Mouse (Mus musculus): ENCODE data around the gene Nynrin. TPM values are rescaled to one million over a fixed set of nuclear protein-coding genes. Genes with fewer than 3 reads are reported as not detected.

Nynrin gene
- total RNA-seq, 1 experiment, result 7.1 TPM

DNA sequence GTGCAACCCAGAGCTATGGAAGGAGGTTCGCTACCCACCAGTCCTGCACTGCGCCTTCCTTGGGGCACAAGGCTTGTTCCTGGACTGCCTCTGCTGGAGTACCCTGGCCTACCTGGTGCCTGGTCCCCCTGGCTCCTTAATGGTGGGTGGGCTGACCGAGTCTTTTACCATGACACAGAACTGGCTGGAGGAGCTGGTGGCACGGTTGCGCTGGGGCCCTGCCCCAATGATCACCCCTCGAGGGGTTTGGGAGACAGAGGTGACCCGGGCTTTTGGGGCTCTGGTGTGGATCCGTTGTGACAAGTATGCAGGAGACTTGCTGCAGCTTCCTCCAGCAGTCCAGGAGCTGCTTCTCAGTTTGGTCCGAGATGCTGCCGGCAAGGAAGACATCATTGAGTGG lies 9.2 kb downstream of the Nynrin start:
- in situ Hi-C loops (cut with MboI; ENCODE audit: low sequenced_read_pairs in 2 of 2, unreplicated experiment in 2 of 2), result no loop called here
- no peaks in the 10 kb centered on the region for H3K9me3 ChIP-seq (ENCODE audit: control insufficient read depth, insufficient read depth, low read depth, low read length)
- peak overlapping the region; percentile 10 to 61; a peak in 2 of 4 replicates for H3K4me3 ChIP-seq (ENCODE audit: insufficient read depth in 1 of 2, low read depth in 1 of 2, low read length in 2 of 2, poor library complexity in 1 of 2, severe bottlenecking in 1 of 2)
- no peak overlapping the region for H3K27ac ChIP-seq (ENCODE audit: insufficient read depth, low read depth, low read length, poor library complexity, severe bottlenecking)
- H3K4me1 ChIP-seq (ENCODE audit: control insufficient read depth in 2 of 2, insufficient read depth in 2 of 2, low read length in 2 of 2, poor library complexity in 1 of 2), result peaks cover 4 to 6% of the 10 kb centered on the region in 2 experiments; a peak in 3 of 4 replicates
- peaks cover 17% of the 10 kb centered on the region for H3K36me3 ChIP-seq (ENCODE audit: control insufficient read depth, insufficient read depth, low read length, poor library complexity, severe bottlenecking)
- peak overlapping the region; percentile 3; the same call in 1 of the 2 replicates for H3K9ac ChIP-seq (ENCODE audit: insufficient read depth, low read depth, low read length, poor library complexity, severe bottlenecking)
- DNase-seq (ENCODE audit: low read depth, low spot score), result no peak
- TF ChIP-seq MAFK (IDR thresholded peaks at IDR 0.05; ENCODE audit: insufficient read depth, low read depth, low read length) (no peak), HCFC1 (IDR thresholded peaks at IDR 0.05; ENCODE audit: borderline replicate concordance, insufficient read depth, low read length) (no peak), CHD2 (IDR thresholded peaks at IDR 0.05; ENCODE audit: low read depth, low read length) (no peak), ZNF384 (IDR thresholded peaks at IDR 0.05; ENCODE audit: low read depth, low read length) (no peak), ZC3H11A (IDR thresholded peaks at IDR 0.05; ENCODE audit: borderline replicate concordance, low read depth, low read length) (no peak)

- Histone ChIP-seq H3K4me1 (ENCODE audit: control insufficient read depth in 2 of 2, insufficient read depth in 2 of 2, low read length in 2 of 2, poor library complexity in 1 of 2) (peaks cover 4 to 6% of the 10 kb centered on the region in 2 experiments; a peak in 3 of 4 replicates), H3K9ac (ENCODE audit: insufficient read depth, low read depth, low read length, poor library complexity, severe bottlenecking) (peak overlapping the region; percentile 3; the same call in 1 of the 2 replicates), H3K36me3 (ENCODE audit: control insufficient read depth, insufficient read depth, low read length, poor library complexity, severe bottlenecking) (peaks cover 17% of the 10 kb centered on the region), H3K27ac (ENCODE audit: insufficient read depth, low read depth, low read length, poor library complexity, severe bottlenecking) (no peak overlapping the region), H3K4me3 (ENCODE audit: insufficient read depth in 1 of 2, low read depth in 1 of 2, low read length in 2 of 2, poor library complexity in 1 of 2, severe bottlenecking in 1 of 2) (peak overlapping the region; percentile 10 to 61), H3K9me3 (ENCODE audit: control insufficient read depth, insufficient read depth, low read depth, low read length) (no peaks in the 10 kb centered on the region)
- peak; percentile 78 for DNase-seq (ENCODE audit: low read depth, low spot score)
- TF ChIP-seq HCFC1 (IDR thresholded peaks at IDR 0.05; ENCODE audit: borderline replicate concordance, insufficient read depth, low read length) (no peak; the same call in 1 of the 2 replicates), ZC3H11A (IDR thresholded peaks at IDR 0.05; ENCODE audit: borderline replicate concordance, low read depth, low read length) (peak; percentile 58; the same call in 1 of the 2 replicates)
- in situ Hi-C loops (cut with MboI; ENCODE audit: low sequenced_read_pairs in 2 of 2, unreplicated experiment in 2 of 2), result no loop called here
Measured at GRCm38 (mm10) chr14:55863773-55864172, 10.0 kb downstream of the Nynrin start.

DNA sequence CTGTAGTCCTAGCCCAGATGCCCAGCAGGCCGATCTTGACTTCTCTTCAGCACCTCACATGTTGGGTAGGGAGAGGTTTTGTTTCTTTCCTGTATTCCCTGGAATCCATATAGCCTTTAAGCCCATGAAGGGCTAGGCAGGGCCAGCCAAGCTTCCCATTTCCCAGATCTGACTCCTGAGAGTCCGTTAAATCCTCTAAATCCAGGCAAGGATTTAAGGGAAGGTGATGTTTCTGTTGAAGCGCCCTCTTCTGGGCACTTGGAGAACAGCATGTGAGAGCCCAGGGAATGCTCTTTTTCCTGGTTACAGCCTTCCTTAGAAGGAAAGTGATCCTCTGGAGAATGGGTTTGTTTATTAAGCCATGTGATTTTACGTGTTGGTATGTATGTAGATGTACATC lies 13.2 kb downstream of the Nynrin start:
- Histone ChIP-seq H3K4me3 (ENCODE audit: insufficient read depth in 1 of 2, low read depth in 1 of 2, low read length in 2 of 2, poor library complexity in 1 of 2, severe bottlenecking in 1 of 2) (no peak overlapping the region), H3K36me3 (ENCODE audit: control insufficient read depth, insufficient read depth, low read length, poor library complexity, severe bottlenecking) (peaks cover 37% of the 10 kb centered on the region), H3K9ac (ENCODE audit: insufficient read depth, low read depth, low read length, poor library complexity, severe bottlenecking) (no peak overlapping the region), H3K4me1 (ENCODE audit: control insufficient read depth in 2 of 2, insufficient read depth in 2 of 2, low read length in 2 of 2, poor library complexity in 1 of 2) (peaks cover 4 to 8% of the 10 kb centered on the region in 2 experiments; a peak in 3 of 4 replicates), H3K27ac (ENCODE audit: insufficient read depth, low read depth, low read length, poor library complexity, severe bottlenecking) (no peak overlapping the region), H3K9me3 (ENCODE audit: control insufficient read depth, insufficient read depth, low read depth, low read length) (no peaks in the 10 kb centered on the region)
- DNase-seq (ENCODE audit: low read depth, low spot score), result peak; percentile 63
- TF ChIP-seq MAFK (IDR thresholded peaks at IDR 0.05; ENCODE audit: insufficient read depth, low read depth, low read length) (no peak), HCFC1 (IDR thresholded peaks at IDR 0.05; ENCODE audit: borderline replicate concordance, insufficient read depth, low read length) (no peak), ZC3H11A (IDR thresholded peaks at IDR 0.05; ENCODE audit: borderline replicate concordance, low read depth, low read length) (peak; percentile 13; the same call in 1 of the 2 replicates), CHD2 (IDR thresholded peaks at IDR 0.05; ENCODE audit: low read depth, low read length) (no peak), ZNF384 (IDR thresholded peaks at IDR 0.05; ENCODE audit: low read depth, low read length) (no peak)
- in situ Hi-C loops (cut with MboI; ENCODE audit: low sequenced_read_pairs in 2 of 2, unreplicated experiment in 2 of 2), result no loop called here

DNA sequence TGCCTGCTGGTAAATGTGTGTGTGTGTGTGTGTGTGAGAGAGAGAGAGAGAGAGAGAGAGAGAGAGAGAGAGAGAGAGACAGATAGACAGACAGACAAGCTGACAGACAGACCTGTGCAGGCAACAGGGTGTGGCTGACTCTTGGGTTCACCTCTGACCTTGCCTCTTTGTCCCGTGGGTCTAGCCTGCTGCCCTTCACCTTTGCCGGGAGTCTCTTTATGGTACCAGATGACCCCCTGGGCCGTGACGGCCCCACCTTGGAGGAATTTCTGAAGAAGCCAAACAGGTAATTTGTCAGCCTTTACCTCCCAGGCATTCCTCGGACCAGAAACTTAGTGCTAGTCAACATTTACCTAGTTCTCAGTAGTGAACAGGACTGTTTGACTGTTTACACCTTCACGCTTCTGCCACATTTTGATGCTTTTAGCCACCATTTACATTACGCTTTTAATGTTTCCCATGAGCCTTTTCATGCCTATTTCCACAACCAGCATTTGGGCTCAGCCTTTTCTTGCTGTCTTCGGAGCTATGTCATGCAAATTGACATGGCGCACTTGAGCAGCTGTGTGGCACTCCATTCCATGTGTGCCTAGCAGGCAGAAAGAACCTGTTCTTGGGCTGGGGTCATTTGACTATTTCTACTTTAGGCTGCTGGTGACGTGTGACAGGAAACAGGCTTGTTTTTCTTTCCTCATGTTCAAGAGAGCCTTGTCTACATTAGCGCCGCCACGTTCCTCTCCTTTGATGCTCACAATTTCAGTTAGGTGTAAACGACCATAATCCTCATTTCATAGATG lies 14.6 kb downstream of the Nynrin start:
- Histone ChIP-seq H3K4me1 (ENCODE audit: control insufficient read depth in 2 of 2, insufficient read depth in 2 of 2, low read length in 2 of 2, poor library complexity in 1 of 2) (peaks cover 1 to 7% of the 10 kb centered on the region in 2 experiments; a peak in 3 of 4 replicates), H3K9ac (ENCODE audit: insufficient read depth, low read depth, low read length, poor library complexity, severe bottlenecking) (no peak overlapping the region), H3K27ac (ENCODE audit: insufficient read depth, low read depth, low read length, poor library complexity, severe bottlenecking) (peak overlapping the region; percentile 66), H3K9me3 (ENCODE audit: control insufficient read depth, insufficient read depth, low read depth, low read length) (no peaks in the 10 kb centered on the region), H3K36me3 (ENCODE audit: control insufficient read depth, insufficient read depth, low read length, poor library complexity, severe bottlenecking) (peaks cover 37% of the 10 kb centered on the region), H3K4me3 (ENCODE audit: insufficient read depth in 1 of 2, low read depth in 1 of 2, low read length in 2 of 2, poor library complexity in 1 of 2, severe bottlenecking in 1 of 2) (no peak overlapping the region; a peak in 1 of 4 replicates)
- no peak for DNase-seq (ENCODE audit: low read depth, low spot score)
- TF ChIP-seq ZC3H11A (IDR thresholded peaks at IDR 0.05; ENCODE audit: borderline replicate concordance, low read depth, low read length), result no peak
- no peak for TF ChIP-seq CHD2 (IDR thresholded peaks at IDR 0.05; ENCODE audit: low read depth, low read length)
- no peak for TF ChIP-seq MAFK (IDR thresholded peaks at IDR 0.05; ENCODE audit: insufficient read depth, low read depth, low read length)
- no peak for TF ChIP-seq HCFC1 (IDR thresholded peaks at IDR 0.05; ENCODE audit: borderline replicate concordance, insufficient read depth, low read length)
- TF ChIP-seq ZNF384 (IDR thresholded peaks at IDR 0.05; ENCODE audit: low read depth, low read length), result no peak
- in situ Hi-C loops (cut with MboI; ENCODE audit: low sequenced_read_pairs in 2 of 2, unreplicated experiment in 2 of 2), result no loop called here

Data from ES-E14 (cell line).